Mouse (Mus musculus) embryonic facial prominence, embryonic 13.5 days (tissue): Measurements from ENCODE around the gene Selenof. TPM values are rescaled to one million over a fixed set of nuclear protein-coding genes. Genes with fewer than 3 reads are reported as not detected.

Experiments used
- ATAC-seq: fragments of 200-750 bp; cut with Nextera tagmentation; 2 replicates; pipeline ENCODE4 v1.8.0; 2017; ENCODE audit warnings: low read depth; ENCODE audit not compliant: insufficient number of reproducible peaks, insufficient read depth, low FRiP score, low TSS enrichment
- H3K27ac ChIP-seq: fragments of 300-500 bp; sonication (generic); 2 replicates; pipeline ENCODE4 v1.5.1; 2015; ENCODE audit warnings: moderate library complexity, mild to moderate bottlenecking, inconsistent platforms
- H3K27me3 ChIP-seq: fragments of 300-500 bp; sonication (generic); 2 replicates; pipeline ENCODE4 v1.6.1; 2015; ENCODE audit warnings: mild to moderate bottlenecking, inconsistent platforms
- H3K36me3 ChIP-seq: fragments of 300-500 bp; sonication (generic); 2 replicates; pipeline ENCODE4 v1.6.1; 2015; ENCODE audit warnings: mild to moderate bottlenecking, inconsistent platforms
- H3K4me1 ChIP-seq: fragments of 300-500 bp; sonication (generic); 2 replicates; pipeline ENCODE4 v1.6.1; 2015; ENCODE audit warnings: inconsistent platforms
- H3K4me2 ChIP-seq: fragments of 300-500 bp; sonication (generic); 2 replicates; pipeline ENCODE4 v1.6.1; 2015; ENCODE audit warnings: moderate library complexity, mild to moderate bottlenecking, inconsistent platforms
- H3K4me3 ChIP-seq: fragments of 300-500 bp; sonication (generic); 2 replicates; pipeline ENCODE4 v1.5.1; 2015; ENCODE audit warnings: mild to moderate bottlenecking, inconsistent platforms
- H3K9ac ChIP-seq: fragments of 300-500 bp; sonication (generic); 2 replicates; pipeline ENCODE4 v1.6.1; 2015; ENCODE audit warnings: mild to moderate bottlenecking, inconsistent platforms
- H3K9me3 ChIP-seq: fragments of 300-500 bp; sonication (generic); 2 replicates; pipeline ENCODE4 v1.6.1; 2016; ENCODE audit warnings: inconsistent platforms
- WGBS: fragments of 180-500 bp; shearing (Covaris S2); methylation state at CpG from one replicate; pipeline ENCODE4 v1.1.7; 2015; ENCODE audit warnings: mixed read lengths; 5-methylcytosine and 5-hydroxymethylcytosine counted together
- polyA plus RNA-seq: library from polyadenylated mRNA; unstranded; fragments of >200 nt; fragmentation: Nextera tagmentation; extraction: Ambion mirVana; gene quantifications from 2 replicates; pipeline ENCODE4 v1.2.1, GENCODE M21; 2015

Selenof gene
- 609 and 619 TPM in 2 replicates for polyA plus RNA-seq

DNA sequence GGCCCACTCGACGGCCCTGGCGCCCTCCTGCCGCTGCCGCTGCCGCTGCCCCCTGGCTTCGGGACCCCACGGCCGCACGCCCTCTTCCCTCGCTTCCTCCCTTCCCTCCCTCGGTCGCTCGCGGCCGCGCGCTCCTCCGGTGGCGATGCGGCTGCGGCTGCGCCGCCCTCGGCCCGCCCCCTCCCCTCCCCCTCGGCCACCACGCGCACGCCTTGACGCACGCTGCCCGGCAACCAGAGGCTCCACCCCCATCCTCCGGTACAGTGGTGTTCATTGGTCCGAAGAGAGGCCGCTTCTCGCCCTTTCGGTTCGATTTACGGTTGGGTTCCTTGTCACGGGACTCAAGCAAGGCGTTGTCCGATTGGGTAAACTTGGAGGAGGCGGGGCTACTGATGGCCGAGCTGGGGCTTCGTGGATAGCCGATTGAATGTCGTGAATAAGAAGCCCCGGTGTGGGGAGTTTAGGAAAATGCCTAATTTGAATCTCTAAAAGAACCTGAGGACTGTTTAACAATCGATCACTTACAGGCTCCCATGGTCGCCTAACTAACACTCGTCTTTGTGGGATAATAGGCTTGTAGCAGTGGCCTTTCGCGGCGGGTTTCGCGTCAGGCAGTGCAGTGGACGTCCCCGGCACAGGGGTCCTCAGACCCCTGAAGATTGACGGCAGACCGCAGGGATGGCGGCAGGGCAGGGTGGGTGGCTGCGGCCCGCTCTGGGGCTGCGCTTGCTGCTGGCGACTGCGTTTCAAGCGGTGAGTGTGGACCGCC, at the start of gene Selenof, which contains the start of gene Hs2st1:
Gene Selenof, plus strand, starts transcription at position 258 of the 769 bp plus-strand sequence.
Gene Hs2st1, minus strand, starts transcription at position 135 of the 769 bp plus-strand sequence.
- Histone ChIP-seq H3K27ac (peak within 1 kb of the TSS; percentile 92), H3K27me3 (no peaks in the 10 kb centered on the region), H3K4me1 (peaks cover 34% of the 10 kb centered on the region), H3K4me3 (peak within 1 kb of the TSS; percentile 84), H3K9ac (peak within 1 kb of the TSS; percentile 94), H3K9me3 (no peaks in the 10 kb centered on the region), H3K36me3 (peaks cover 16% of the 10 kb centered on the region), H3K4me2 (peak within 1 kb of the TSS; percentile 93)
- WGBS = under 1% methylated on average over 65 of the region's 69 CpGs
- peak; percentile 99 for ATAC-seq

DNA sequence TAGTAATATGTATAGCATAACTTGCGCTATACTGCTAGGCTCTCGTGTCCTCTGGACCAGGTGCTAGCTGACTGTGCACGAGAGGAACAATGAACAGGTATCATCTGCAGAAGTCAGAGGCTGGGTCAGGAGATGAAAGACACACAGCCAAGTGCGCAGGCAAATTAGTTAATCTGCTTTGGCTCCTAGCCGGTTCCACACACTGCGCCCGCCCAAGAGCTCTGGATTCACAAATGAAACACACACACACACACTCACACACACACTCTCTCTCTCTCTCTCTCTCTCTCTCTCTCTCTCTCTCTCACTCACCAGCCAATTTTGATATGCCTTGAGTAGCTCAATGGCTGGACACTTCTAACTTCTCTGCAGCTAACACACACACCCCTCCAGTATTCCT, 42.2 kb upstream of the Selenof start:
- Histone ChIP-seq H3K9ac (no peak overlapping the region), H3K4me1 (peaks cover 33% of the 10 kb centered on the region), H3K27me3 (no peaks in the 10 kb centered on the region), H3K4me2 (no peak overlapping the region), H3K27ac (no peak overlapping the region), H3K4me3 (no peak overlapping the region), H3K9me3 (no peaks in the 10 kb centered on the region), H3K36me3 (no peaks in the 10 kb centered on the region)
- no peak for ATAC-seq
- WGBS = 76% methylated on average over 7 of the region's 7 CpGs

- H3K9me3 ChIP-seq = no peaks in the 10 kb centered on the region
- WGBS = 51% methylated on average over 5 of the region's 5 CpGs
- no peaks in the 10 kb centered on the region for H3K36me3 ChIP-seq
- peak overlapping the region; percentile 74 for H3K27ac ChIP-seq
- peaks cover 53% of the 10 kb centered on the region for H3K4me1 ChIP-seq
- H3K9ac ChIP-seq = no peak overlapping the region
- no peak overlapping the region for H3K4me3 ChIP-seq
- H3K27me3 ChIP-seq = no peaks in the 10 kb centered on the region
- peak overlapping the region; percentile 29; the same call in 1 of the 2 replicates for H3K4me2 ChIP-seq
- no peak for ATAC-seq
Observed at GRCm38 (mm10) chr3:144531023-144531422, 39.1 kb upstream of the Selenof start.

- Histone ChIP-seq H3K9me3 (no peaks in the 10 kb centered on the region), H3K4me3 (no peak overlapping the region), H3K9ac (no peak overlapping the region), H3K27ac (no peak overlapping the region), H3K4me2 (no peak overlapping the region), H3K4me1 (peaks cover 52% of the 10 kb centered on the region), H3K36me3 (no peaks in the 10 kb centered on the region), H3K27me3 (no peaks in the 10 kb centered on the region)
- 86% methylated on average over 4 of the region's 4 CpGs for WGBS
- ATAC-seq = no peak
Observed at GRCm38 (mm10) chr3:144535056-144535455, 35.0 kb upstream of the Selenof start.

DNA sequence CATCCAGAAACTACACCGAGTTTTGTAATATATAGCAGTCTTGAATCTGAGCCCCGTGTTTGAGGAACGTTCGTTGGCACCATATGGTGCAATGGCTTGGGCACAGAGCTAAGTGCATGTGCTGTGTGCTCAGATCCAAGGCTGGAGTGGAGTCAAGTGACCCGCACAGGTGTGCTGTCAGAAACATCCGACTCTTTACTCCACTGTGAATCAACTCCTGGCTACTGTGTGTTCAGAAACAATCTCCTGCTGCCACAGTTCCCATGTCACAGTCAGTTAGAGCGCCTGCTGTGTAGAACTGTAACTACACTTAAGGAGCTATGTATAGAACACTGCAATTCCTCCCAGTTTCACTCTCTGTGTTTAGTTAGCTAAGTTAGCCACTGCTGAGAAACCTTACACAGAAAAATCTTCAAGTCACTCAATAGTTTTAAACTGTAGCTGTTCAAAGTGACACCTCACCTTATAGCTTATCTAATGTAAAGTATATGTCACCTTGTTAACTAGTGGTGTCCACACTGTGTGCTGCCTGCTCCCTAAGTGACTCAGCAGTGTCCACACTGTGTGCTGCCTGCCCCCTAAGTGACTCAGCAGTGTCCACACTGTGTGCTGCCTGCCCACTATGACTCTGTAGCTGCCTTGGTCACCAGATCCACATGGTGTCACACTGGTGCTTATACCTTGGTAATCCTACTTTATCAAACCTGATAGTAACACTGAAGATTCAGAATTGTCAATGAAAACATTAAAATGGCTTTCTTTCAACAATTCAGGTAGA, 32.8 kb upstream of the Selenof start:
- 82% methylated on average over 7 of the region's 7 CpGs for WGBS

GRCm38 (mm10) chr3:144539051-144539450, 31.1 kb upstream of the Selenof start:
- peaks cover 36% of the 10 kb centered on the region for H3K4me1 ChIP-seq
- no peaks in the 10 kb centered on the region for H3K36me3 ChIP-seq
- 58% methylated on average over 3 of the region's 3 CpGs for WGBS
- no peak overlapping the region for H3K4me3 ChIP-seq
- H3K27me3 ChIP-seq = no peaks in the 10 kb centered on the region
- no peak overlapping the region for H3K9ac ChIP-seq
- H3K9me3 ChIP-seq = no peaks in the 10 kb centered on the region
- no peak for ATAC-seq
- no peak overlapping the region for H3K4me2 ChIP-seq
- H3K27ac ChIP-seq = no peak overlapping the region

More for the DNA sequence above, 32.8 kb upstream of the Selenof start:
- no peak for ATAC-seq
- Histone ChIP-seq H3K27me3 (no peaks in the 10 kb centered on the region), H3K4me1 (peaks cover 46% of the 10 kb centered on the region), H3K9ac (no peak overlapping the region), H3K36me3 (no peaks in the 10 kb centered on the region), H3K27ac (no peak overlapping the region), H3K9me3 (no peaks in the 10 kb centered on the region), H3K4me2 (no peak overlapping the region), H3K4me3 (no peak overlapping the region)

- ATAC-seq = no peak
- Histone ChIP-seq H3K36me3 (no peaks in the 10 kb centered on the region), H3K4me3 (no peak overlapping the region), H3K4me1 (peaks cover 34% of the 10 kb centered on the region), H3K27ac (no peak overlapping the region), H3K9ac (no peak overlapping the region), H3K27me3 (no peaks in the 10 kb centered on the region), H3K9me3 (no peaks in the 10 kb centered on the region), H3K4me2 (no peak overlapping the region)
- 75% methylated on average over 3 of the region's 3 CpGs for WGBS
Observed at GRCm38 (mm10) chr3:144540805-144541204, 29.3 kb upstream of the Selenof start.

DNA sequence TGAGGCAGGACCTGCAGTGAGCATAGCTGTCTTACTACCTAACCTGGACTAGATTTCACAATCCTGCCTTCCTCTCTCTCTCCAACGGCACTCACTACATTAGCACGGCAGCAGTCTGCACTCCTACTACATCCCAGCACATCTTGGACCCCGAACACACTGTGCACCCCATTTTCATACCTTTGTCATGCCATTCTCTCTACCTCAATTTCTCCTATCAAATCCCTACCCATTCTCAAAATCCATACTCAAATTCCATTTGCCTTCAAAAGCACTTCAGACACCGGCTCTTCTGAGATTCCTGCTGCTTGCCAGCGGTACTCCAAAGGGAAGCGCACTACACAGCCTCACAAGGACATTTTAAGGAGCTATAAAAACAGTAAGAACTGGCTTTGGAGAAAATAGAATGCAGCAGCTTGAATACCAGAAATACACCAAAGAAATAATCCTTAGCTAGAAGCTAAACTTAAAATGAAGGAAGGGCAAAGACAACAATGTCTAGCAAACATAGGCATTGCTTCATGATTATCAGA, 28.1 kb upstream of the Selenof start:
- Histone ChIP-seq H3K4me1 (peaks cover 42% of the 10 kb centered on the region), H3K4me3 (no peak overlapping the region), H3K9ac (no peak overlapping the region), H3K27me3 (no peaks in the 10 kb centered on the region), H3K9me3 (no peaks in the 10 kb centered on the region), H3K27ac (no peak overlapping the region), H3K36me3 (no peaks in the 10 kb centered on the region), H3K4me2 (no peak overlapping the region)
- ATAC-seq = no peak
- 80% methylated on average over 6 of the region's 6 CpGs for WGBS

DNA sequence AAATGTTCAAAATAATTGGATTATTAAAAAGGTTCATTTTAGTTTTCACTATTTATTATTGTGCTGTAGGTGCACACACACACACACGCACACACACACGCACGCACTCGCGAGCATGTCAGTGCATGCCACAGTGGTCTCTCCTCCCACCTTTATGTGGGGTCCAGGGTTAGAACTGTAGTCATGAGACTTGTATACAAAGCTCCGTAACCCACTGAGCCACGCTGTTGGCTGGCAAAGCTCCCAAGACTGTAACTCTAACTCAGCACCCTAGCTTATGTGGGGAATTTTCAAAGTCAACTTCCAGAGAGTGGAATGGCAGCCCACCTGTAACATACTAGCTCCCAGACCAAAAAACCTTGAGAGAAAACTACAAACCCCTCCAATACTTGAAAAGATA, 25.0 kb upstream of the Selenof start:
- H3K4me2 ChIP-seq = no peak overlapping the region

GRCm38 (mm10) chr3:144545832-144546231, 24.3 kb upstream of the Selenof start:
- WGBS = 48% methylated on average over 4 of the region's 4 CpGs
- H3K27ac ChIP-seq = no peak overlapping the region
- no peaks in the 10 kb centered on the region for H3K36me3 ChIP-seq
- H3K9me3 ChIP-seq = no peaks in the 10 kb centered on the region
- H3K27me3 ChIP-seq = no peaks in the 10 kb centered on the region
- H3K4me1 ChIP-seq = peaks cover 39% of the 10 kb centered on the region
- H3K4me2 ChIP-seq = no peak overlapping the region
- no peak overlapping the region for H3K9ac ChIP-seq
- no peak for ATAC-seq
- no peak overlapping the region for H3K4me3 ChIP-seq

More for the DNA sequence above, 25.0 kb upstream of the Selenof start:
- WGBS = 74% methylated on average over 7 of the region's 7 CpGs
- Histone ChIP-seq H3K4me1 (peaks cover 37% of the 10 kb centered on the region), H3K27ac (no peak overlapping the region), H3K36me3 (no peaks in the 10 kb centered on the region), H3K9ac (no peak overlapping the region), H3K9me3 (no peaks in the 10 kb centered on the region), H3K27me3 (no peaks in the 10 kb centered on the region), H3K4me3 (no peak overlapping the region)
- ATAC-seq = no peak

- 59% methylated on average over 4 of the region's 4 CpGs for WGBS
- Histone ChIP-seq H3K27me3 (no peaks in the 10 kb centered on the region), H3K36me3 (no peaks in the 10 kb centered on the region), H3K4me3 (no peak overlapping the region), H3K4me1 (peaks cover 45% of the 10 kb centered on the region), H3K9me3 (no peaks in the 10 kb centered on the region), H3K9ac (no peak overlapping the region), H3K4me2 (no peak overlapping the region), H3K27ac (no peak overlapping the region)
- ATAC-seq = no peak
Observed at GRCm38 (mm10) chr3:144546490-144546889, 23.6 kb upstream of the Selenof start.
